14 mouse cellular contexts compared by ENCODE assay signal in genomic region chr1:39663050-39663449, GRCm38 (mm10). TPM values are rescaled to one million over a fixed set of nuclear protein-coding genes. Genes with fewer than 3 reads are reported as not detected.
"Had no signal": no experiment of that assay in that cellular context is flagged by ENCODE, and none has a peak within 500 bp of the region (broad histone marks: within the 10 kb centered on the region; RNA-seq: fewer than 3 reads in every experiment).

No protein-coding gene starts in this region.

- H3K9me3 ChIP-seq: limb, embryonic 13.5 days had no signal

- H3K36me3 ChIP-seq: limb, embryonic 13.5 days had no signal

- H3K4me3 ChIP-seq: limb, embryonic 13.5 days had no signal

- DNase-seq: kidney, adult 11 months; kidney, adult 9 months; kidney, postnatal 36 days; left cerebral cortex, postnatal 4 days; lung, adult 18-20 months; right cerebral cortex, postnatal 4 days; spleen, adult 18-20 months; thymus, adult 2 months; thymus, postnatal 36 days had no signal

- H3K9ac ChIP-seq: limb, embryonic 13.5 days; liver, embryonic 14.5 days had no signal

- H3K27me3 ChIP-seq: limb, embryonic 13.5 days had no signal

- H3K27ac ChIP-seq: kidney, postnatal 0 days; limb, embryonic 13.5 days; liver, embryonic 14.5 days had no signal

- H3K4me2 ChIP-seq: limb, embryonic 13.5 days had no signal

RNA-seq across cellular contexts. Expression of gene Creg2, which starts 11.8 kb away (rescaled TPM):
- polyA plus RNA-seq: liver, adult 2 months had no signal

RNA-seq across cellular contexts. Expression of gene Rfx8, which starts 57.7 kb away (rescaled TPM):
- polyA plus RNA-seq: intestine, embryonic 14.5 days had no signal
